Mouse (Mus musculus) c-Kit-negative CD71-positive TER-119-positive erythroid progenitor cells, embryonic 14.5 days (primary cell): ENCODE data around the gene Svs2.
"Not testable (repeated sequence)": the region's sequence is repeated elsewhere in the genome, so short reads cannot be mapped to it uniquely, and the experiment has no call there.

Experiments used
- DNase-seq: peaks from one replicate; pipeline ENCODE4 v3.0.0-alpha.2; 2013; ENCODE audit warnings: low read depth, low spot score

Svs2 gene

DNA sequence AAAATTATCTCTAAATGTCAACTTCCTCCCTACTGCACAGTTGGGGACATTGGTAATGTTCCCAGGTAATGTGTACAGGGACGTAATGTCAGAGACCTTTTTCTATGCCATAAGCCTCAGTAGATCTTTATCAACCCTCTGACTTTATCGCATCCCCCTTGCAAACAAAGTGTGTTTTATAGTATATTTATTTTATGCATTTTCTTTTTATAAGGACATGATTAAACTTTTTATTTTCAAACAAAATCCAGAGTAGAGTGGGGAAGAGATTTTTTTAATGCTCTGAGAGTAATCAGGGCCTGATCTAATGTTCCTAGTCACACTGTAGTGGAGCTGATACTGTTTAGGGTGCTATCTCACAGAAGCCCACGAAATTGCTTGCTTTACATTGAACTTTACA is at the start of gene Svs2:
TSS of gene Svs2 (minus strand) at position 101 of the 400 bp plus-strand sequence.
- no peak for DNase-seq

- DNase-seq, result no peak
Measured at GRCm38 (mm10) chr2:164278359-164278758, 40.1 kb upstream of the Svs2 start, which contains the start of gene Svs4. Svs4 (minus strand) TSS chr2:164278459.

GRCm38 (mm10) chr2:164256540-164256939 is 18.3 kb upstream of the Svs2 start, which contains the start of gene Svs3b:
Svs3b (minus strand) TSS chr2:164256640.
- DNase-seq, result not testable (repeated sequence)

DNA sequence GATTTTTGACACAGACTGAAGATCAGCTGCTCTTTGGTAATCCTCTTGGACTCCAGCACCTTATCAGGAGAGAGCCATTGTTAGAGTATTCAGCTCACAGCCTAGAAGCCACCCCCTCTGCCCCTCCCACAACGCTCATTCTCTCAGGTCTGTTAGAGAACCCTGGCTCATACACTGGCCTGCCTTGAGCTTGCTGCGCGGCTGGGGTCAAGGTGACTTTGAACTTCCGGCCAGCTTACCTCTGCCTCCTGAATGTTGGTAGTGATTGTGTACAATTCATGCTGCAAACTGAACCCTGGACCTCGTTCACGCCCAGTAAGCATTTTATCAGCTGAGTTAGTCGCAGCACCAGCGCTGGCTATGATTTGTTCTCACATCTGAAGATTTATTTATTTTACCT is 5.6 kb downstream of the Svs2 start:
- DNase-seq, result no peak

DNA sequence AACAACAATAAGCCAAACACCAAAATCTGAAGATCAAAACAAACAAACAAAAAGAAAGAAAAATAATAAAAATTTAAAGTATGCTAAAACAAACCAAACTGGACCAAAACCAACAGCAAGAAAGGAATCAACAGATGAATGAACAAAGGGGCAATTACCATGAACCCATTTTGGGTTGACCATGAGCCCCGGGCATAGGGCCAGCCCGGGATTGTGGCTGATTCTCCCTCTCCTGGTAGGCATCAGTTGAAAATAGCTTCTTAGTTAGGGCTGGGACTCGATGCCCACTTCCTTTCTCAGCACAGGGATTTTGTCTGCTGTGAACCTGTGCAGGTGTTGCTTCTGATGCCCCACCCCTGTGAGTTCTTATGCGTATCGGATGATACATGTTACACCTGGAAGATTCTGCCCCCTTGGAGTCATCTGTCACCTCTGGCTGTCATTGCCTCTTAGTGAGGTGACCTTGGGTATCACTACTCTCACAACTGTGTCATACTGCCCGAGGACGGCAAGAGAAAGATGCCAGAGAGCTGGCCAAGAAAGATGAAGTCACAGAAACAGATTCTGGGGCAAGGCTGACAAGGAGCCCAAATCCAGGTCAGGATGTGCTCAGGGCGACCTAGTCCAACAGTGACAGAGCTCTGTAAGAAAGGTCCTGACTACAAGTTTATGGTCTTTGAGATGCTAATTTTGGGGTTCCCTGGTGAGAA is 9.8 kb downstream of the Svs2 start:
- no peak for DNase-seq

- DNase-seq, result no peak
Measured at GRCm38 (mm10) chr2:164221522-164221921, 16.7 kb downstream of the Svs2 start, which contains the start of gene Wfdc15b. Wfdc15b (minus strand) TSS chr2:164221660.

GRCm38 (mm10) chr2:164219295-164219694 is 19.0 kb downstream of the Svs2 start:
- DNase-seq, result no peak

DNA sequence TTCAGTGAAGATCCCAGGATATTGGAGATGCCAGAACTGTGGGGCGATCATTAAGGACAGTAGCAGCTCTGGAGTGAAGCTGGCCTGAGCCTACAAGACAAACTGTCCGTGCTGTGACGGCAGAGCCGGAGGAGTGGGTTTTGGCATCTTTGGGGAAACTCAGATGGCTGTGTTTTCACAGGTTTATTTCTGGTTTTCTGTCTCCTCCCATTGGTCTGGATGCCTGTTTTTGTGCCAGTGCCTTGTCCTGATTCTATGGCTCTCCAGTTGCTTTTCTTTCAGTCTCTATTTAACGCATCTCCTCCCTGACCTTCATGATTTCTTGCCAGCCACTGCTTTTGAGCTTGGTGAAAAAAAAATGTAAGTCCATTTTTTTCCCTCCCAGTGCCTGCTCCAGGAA is 25.6 kb downstream of the Svs2 start:
- no peak for DNase-seq

- no peak for DNase-seq
Measured at GRCm38 (mm10) chr2:164210892-164211291, 27.4 kb downstream of the Svs2 start.

DNA sequence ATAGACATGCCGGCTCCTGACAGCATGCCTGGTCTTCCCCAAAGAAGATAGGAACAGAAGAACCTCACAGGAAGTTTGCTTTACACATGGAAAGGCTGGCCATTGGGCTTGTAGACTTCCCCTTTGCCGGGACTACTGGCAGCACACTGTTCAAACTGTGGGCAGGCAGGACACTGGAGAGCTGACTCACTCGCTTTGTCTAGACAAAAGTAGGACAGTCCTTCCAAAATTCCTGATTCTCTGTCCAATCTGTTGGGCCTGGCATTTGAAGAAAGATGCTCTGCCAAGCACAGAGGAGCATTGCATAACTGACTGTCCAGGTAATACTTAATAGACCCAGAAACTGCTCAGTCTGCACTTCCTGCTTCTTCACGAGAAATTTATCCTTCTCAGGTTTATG is 31.6 kb downstream of the Svs2 start:
- no peak for DNase-seq

DNA sequence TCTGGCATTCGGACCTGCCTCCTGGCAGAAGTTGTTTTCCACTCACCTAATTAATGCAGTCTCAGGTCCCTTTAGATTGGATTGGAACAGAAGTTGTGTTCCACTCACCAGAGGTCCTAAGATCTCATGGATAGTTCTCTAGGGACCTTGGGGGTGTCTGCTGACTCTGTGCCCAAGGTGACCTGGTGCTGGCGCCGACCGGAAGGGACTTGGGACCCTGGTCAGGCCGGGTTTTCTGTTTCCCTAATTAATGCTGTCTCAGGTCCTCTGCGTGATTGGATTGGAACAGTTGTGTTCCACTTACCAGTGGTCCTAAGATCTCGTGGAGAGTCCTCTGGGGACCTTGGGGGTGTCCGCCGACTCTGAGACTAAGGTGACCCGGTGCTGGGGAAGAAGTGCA is 32.3 kb downstream of the Svs2 start:
- not testable (repeated sequence) for DNase-seq

- no peak for DNase-seq
Measured at GRCm38 (mm10) chr2:164199626-164200327, 38.5 kb downstream of the Svs2 start, which contains the start of gene Wfdc15a. Wfdc15a (minus strand) TSS chr2:164200130.

DNA sequence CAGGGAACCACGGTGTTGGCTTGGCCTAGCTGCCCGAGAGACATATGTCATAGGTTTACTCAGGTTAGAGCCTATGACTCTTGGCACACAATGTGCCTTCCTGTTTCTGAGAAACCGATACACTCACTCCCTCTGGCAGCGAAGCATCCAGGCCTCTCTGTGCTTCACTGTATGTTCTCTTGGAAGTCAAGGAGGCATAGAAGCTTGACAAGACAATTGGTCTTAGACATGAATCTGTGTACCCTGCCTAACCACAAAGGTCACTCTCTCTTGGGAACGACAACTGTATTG is 41.6 kb downstream of the Svs2 start:
- DNase-seq, result no peak

DNA sequence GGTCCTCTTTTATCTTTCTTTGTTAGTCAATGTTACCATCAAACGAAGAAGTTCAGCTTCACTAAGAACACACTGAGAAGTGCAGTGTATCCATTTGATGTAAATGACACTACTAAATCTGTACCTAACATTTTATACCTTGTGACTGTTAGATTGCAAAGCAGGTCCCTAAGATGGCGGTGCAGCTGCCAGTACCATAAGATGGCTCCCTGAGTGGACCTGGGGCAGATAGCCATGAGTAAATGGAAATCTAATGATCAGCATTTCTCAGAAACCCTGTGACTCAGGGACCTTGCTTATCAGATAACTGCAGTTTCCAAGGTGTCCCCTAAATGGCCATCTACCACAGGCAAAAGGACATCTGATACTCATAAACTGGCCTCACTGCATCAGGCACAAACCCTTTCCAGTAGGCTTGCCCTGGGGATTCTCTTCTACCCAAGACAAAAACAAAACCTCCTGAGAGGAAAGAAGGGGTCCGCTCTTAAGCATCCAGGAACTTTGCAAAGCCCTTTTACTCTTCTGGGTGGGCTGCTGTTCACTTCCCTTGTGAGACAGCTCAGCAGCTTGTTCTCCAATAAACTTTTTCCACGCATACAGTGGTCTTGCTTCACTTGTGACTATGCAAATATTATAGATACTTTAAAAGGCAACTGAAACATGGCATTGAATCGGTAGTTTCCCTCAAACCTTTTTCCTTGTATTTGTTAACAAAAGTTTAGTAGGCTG is 42.1 kb downstream of the Svs2 start:
- DNase-seq, result no peak

- no peak for DNase-seq
Measured at GRCm38 (mm10) chr2:164194959-164195630, 43.2 kb downstream of the Svs2 start.

DNA sequence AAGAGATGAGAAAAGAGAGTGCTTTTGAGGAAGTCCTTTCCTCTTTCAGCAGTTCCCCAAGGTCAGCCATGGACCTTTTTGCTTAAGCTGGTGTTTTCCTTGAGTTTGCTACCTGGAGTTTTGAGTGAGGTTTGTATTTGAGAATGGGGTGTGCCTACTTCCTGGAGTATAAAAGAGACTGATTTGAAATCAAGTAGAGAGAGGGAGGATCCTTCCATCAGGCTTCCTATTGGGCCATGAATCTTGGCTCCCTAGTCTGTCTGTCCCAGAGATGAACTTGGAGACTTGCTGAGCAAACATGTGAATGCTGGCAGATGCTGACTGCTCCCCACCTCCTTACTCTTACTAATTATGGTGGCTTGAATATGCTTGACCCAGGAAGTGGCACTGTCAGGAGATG is 46.0 kb downstream of the Svs2 start:
- DNase-seq, result no peak

- DNase-seq, result no peak
Measured at GRCm38 (mm10) chr2:164190576-164190975, 47.7 kb downstream of the Svs2 start, which contains the start of gene Wfdc12. Wfdc12 (minus strand) TSS chr2:164190608.

- DNase-seq, result no peak
Measured at GRCm38 (mm10) chr2:164188722-164189121, 49.5 kb downstream of the Svs2 start.
